Mouse (Mus musculus) embryonic stem cell, embryonic (primary cell): ENCODE measurements at regions not wholly inside any gene's neighbourhood (a gene's known extent, or its start where the extent isn't known, plus 50 kb on each side); places are given as distances from the start of the nearest gene placed in this dataset.
"Not testable (repeated sequence)": the region's sequence is repeated elsewhere in the genome, so short reads cannot be mapped to it uniquely, and the experiment has no call there.

Source experiments
- CTCF ChIA-PET, 4 experiments: fragments of 300-600 bp in 2 of 4; fragments of 350-600 bp in 2 of 4; sonication (Branson Sonifier 250); formaldehyde crosslinking; loops; one replicate each; lab custom pipeline; 2022; ENCODE audit warnings: inconsistent platforms in 2 of 4; lab: Charles Lee
- POLR2A ChIA-PET, 4 experiments: fragments of 300-600 bp in 2 of 4; fragments of 350-600 bp in 2 of 4; sonication (Branson Sonifier 250); formaldehyde crosslinking; loops; one replicate each; lab custom pipeline; 2022; ENCODE audit warnings: antibody characterized with exemption in 4 of 4, inconsistent platforms in 1 of 4; lab: Charles Lee

DNA sequence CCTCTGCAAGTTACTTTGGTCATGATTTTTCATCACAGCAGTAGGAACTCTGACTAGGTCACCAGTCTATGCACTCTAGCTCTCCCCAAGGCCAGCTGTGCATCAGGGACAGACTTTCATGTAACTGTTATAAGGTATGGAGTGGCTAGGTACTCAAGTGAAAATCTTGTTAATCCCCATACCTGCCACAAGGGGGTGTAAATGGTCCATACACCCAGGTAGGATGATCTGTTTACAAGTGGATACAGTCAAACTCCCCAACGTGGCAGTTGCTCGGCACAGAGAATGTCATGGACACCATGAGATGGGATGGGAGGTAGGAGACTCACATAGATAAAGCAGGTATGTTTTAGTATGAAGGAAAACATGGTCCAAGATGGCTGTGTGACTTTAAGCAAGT is 187.2 kb upstream of the 5730507C01Rik start:
- POLR2A ChIA-PET, CTCF ChIA-PET: not testable (repeated sequence)

DNA sequence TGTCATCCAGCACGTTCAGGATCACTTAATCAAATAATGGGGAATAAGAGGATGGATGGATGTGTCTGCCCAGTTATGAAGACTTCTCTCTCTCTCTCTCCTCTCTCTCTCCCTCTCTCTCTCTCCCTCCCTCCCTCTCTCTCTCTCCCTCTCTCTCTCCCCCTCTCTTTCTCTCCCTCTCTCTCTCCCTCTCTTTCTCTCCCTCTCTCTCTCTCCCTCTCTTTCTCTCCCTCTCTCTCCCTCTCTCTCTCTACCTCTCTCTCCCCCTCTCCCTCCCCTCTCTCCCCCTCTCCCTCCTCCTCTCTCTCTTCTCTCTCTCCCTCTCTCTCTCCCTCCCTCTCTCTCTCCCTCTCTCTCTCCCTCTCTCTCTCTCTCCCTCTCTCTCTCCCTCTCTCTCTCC is 167.6 kb upstream of the 5730507C01Rik start:
- CTCF ChIA-PET, POLR2A ChIA-PET: not testable (repeated sequence)

DNA sequence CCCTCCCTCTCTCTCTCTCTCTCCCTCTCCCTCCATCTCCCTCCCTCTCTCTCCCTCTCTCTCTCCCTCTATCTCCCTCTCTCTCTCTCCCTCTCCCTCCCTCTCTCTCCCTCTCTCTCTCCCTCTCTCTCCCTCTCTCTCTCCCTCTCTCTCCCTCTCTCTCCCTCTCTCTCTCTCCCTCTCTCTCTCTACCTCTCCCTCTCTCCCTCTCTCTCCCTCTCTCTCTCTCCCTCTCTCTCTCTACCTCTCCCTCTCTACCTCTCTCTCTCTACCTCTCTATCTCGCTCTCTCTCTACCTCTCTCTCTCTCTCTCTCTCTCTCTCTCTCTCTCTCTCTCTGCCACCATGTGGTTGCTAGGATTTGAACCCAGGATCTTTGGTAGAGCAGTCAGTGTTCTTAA is 167.2 kb upstream of the 5730507C01Rik start:
- POLR2A ChIA-PET, CTCF ChIA-PET: not testable (repeated sequence)

GRCm38 (mm10) chr12:18387257-18387656 is 127.1 kb upstream of the 5730507C01Rik start:
- ChIA-PET POLR2A (interaction anchor here in 1 of 4 experiments (1.6 kb wide), 1 partner anchor 27 kb away, joined by 3 read pairs; no protein-coding TSS in a partner anchor), CTCF (no interaction called here)

DNA sequence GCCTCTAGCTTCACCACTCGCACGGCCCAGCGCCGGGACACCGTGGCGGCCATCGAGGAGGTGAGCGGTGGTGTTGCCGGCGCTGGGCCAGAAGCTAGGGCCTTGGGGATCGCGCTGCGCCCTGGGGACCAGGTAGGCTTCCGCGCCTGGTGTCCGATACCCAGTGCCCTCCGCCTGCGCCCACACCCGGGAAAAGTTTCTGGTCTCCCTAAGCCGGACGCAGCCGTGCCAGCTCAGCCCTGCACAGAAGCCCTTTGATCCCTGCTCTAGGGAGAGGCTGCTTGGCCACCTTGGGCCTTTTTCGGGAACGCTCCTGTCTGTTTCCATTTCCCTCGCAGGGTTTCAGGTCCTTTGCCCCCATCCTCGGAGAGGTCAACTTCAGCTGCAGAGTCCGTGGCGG is 126.5 kb upstream of the 5730507C01Rik start:
- POLR2A ChIA-PET = interaction anchor here in 1 of 4 experiments (1.6 kb wide), 1 partner anchor 28 kb away, joined by 3 read pairs; no protein-coding TSS in a partner anchor
- CTCF ChIA-PET = no interaction called here
